ENCODE assay signal across 14 mouse cellular contexts in genomic region chr2:29525273-29525805, GRCm38 (mm10).
DNase-seq lines count a peak whose midpoint lies in the region; ATAC-seq and TF ChIP-seq lines count a peak whose summit lies in the region.
"Had no signal": no experiment of that assay in that cellular context is flagged by ENCODE, and none has a peak within 500 bp of the region (broad histone marks: within the 10 kb centered on the region; RNA-seq: fewer than 3 reads in every experiment).

No protein-coding gene starts in this region.

- peaks cover 29% of the 10 kb centered on the region for H3K4me1 ChIP-seq in kidney, adult 2 months (ENCODE audit: control insufficient read depth, insufficient read depth, low read length)
- peaks cover 32% of the 10 kb centered on the region for H3K4me1 ChIP-seq in kidney, embryonic 16.5 days (ENCODE audit: insufficient read depth, low read length)

- no peak for TF ChIP-seq POLR2A in kidney, adult 2 months (IDR thresholded peaks at IDR 0.05; ENCODE audit: low read depth, low read length)

- 0 out of 2 replicates have a peak overlapping the region, but pooled peaks have one; percentile 8 for H3K4me2 ChIP-seq in kidney, embryonic 16.5 days (replicated peaks; ENCODE audit: low read depth, low read length)
- H3K4me2 ChIP-seq: liver, embryonic 12.5 days had no signal

- WGBS in kidney, adult 2 months: 33% methylated on average over 4 of the region's 4 CpGs
- WGBS in kidney, embryonic 16.5 days: 27% methylated on average over 4 of the region's 4 CpGs

- H3K4me3 ChIP-seq in kidney, adult 2 months (ENCODE audit: insufficient read depth, low read depth, low read length): no peak overlapping the region
- H3K4me3 ChIP-seq in kidney, embryonic 16.5 days (ENCODE audit: low read length): no peak overlapping the region
- H3K4me3 ChIP-seq: liver, embryonic 12.5 days; megakaryocyte, embryonic 14.5 days had no signal

- H3K9me3 ChIP-seq in kidney, embryonic 16.5 days (ENCODE audit: low read length): no peaks in the 10 kb centered on the region
- H3K9me3 ChIP-seq: liver, embryonic 12.5 days; megakaryocyte, embryonic 14.5 days had no signal

- H3K27ac ChIP-seq in kidney, adult 2 months (ENCODE audit: insufficient read depth, low read depth, low read length): peak overlapping the region; percentile 71; the same call in 1 of the 2 replicates
- H3K27ac ChIP-seq in kidney, embryonic 16.5 days (ENCODE audit: low read length): peak overlapping the region; percentile 84
- H3K27ac ChIP-seq: liver, embryonic 12.5 days had no signal

- no peak overlapping the region for H3K9ac ChIP-seq in kidney, embryonic 16.5 days (replicated peaks; ENCODE audit: low read length)
- H3K9ac ChIP-seq: liver, embryonic 12.5 days had no signal

- no peaks in the 10 kb centered on the region for H3K27me3 ChIP-seq in kidney, adult 2 months (replicated peaks; ENCODE audit: control insufficient read depth, insufficient read depth, low read length)
- H3K27me3 ChIP-seq in kidney, embryonic 16.5 days (ENCODE audit: insufficient read depth, low read length): no peaks in the 10 kb centered on the region
- H3K27me3 ChIP-seq: liver, embryonic 12.5 days had no signal

- no peaks in the 10 kb centered on the region for H3K36me3 ChIP-seq in kidney, adult 2 months (ENCODE audit: control insufficient read depth, insufficient read depth, low read length)
- no peaks in the 10 kb centered on the region for H3K36me3 ChIP-seq in kidney, embryonic 16.5 days (ENCODE audit: insufficient read depth, low read length)
- H3K36me3 ChIP-seq: liver, embryonic 12.5 days had no signal

- peak; percentile 66 for ATAC-seq in frontal cortex, adult (ENCODE audit: low TSS enrichment)
- peak; percentile 46; the same call in 1 of the 2 replicates for ATAC-seq in kidney, embryonic 16.5 days (ENCODE audit: low FRiP score, low TSS enrichment)
- ATAC-seq: liver, embryonic 12.5 days had no signal

- no peak for TF ChIP-seq CTCF in kidney, adult 2 months (conservative IDR thresholded peaks at IDR 0.05; ENCODE audit: insufficient read depth, insufficient read length, low read depth, low read length)

- no peak for DNase-seq in frontal cortex, postnatal 25 days (ENCODE audit: low spot score in 2 of 2)
- peak; percentile 33 for DNase-seq in kidney, adult 2 months
- DNase-seq in kidney, adult 11 months: no peak
- DNase-seq in brain, adult 2 months (ENCODE audit: low read depth, low spot score): peak; percentile 60
- DNase-seq in c-Kit-positive CD71-positive TER-119-positive erythroid progenitor cells, embryonic 14.5 days (ENCODE audit: low spot score): no peak
- no peak for DNase-seq in urinary bladder, postnatal 4 days (ENCODE audit: low spot score in 2 of 2)
- DNase-seq: adrenal gland, postnatal 14 days; B cell, adult 2 months; cerebellum, postnatal 14 days; right cerebral cortex, postnatal 14 days had no signal

Comparison
In these comparisons a context has a peak if more than half of its experiments do, and no peak if none do; other contexts are left out.
1. DNase-seq: peak in kidney, adult 2 months (single experiment) and brain, adult 2 months (single experiment); none in frontal cortex, postnatal 25 days (0 of 2), kidney, adult 11 months (single experiment), c-Kit-positive CD71-positive TER-119-positive erythroid progenitor cells, embryonic 14.5 days (single experiment) and urinary bladder, postnatal 4 days (0 of 2).